Mouse (Mus musculus): ENCODE results near the gene Wdr27. TPM values are rescaled to one million over a fixed set of nuclear protein-coding genes. Genes with fewer than 3 reads are reported as not detected.

Gene Wdr27
- polyA plus RNA-seq, 1 experiment from 2014 or later = 6.3 TPM

GRCm38 (mm10) chr17:14779356-14779755 is 163.6 kb downstream of the Wdr27 start:
- H3K9me3 ChIP-seq (replicated peaks) = no peaks in the 10 kb centered on the region
- H3K4me3 ChIP-seq = no peak overlapping the region
- H3K4me1 ChIP-seq = no peaks in the 10 kb centered on the region
- no peak for DNase-seq (ENCODE audit: low spot score)
- H3K27me3 ChIP-seq (ENCODE audit: low read depth, poor library complexity, severe bottlenecking) = no peaks in the 10 kb centered on the region
- no peak overlapping the region for H3K27ac ChIP-seq (replicated peaks)
- 89% methylated on average over 5 of the region's 5 CpGs for WGBS
- no peaks in the 10 kb centered on the region for H3K36me3 ChIP-seq

- H3K36me3 ChIP-seq = no peaks in the 10 kb centered on the region
- DNase-seq (ENCODE audit: low spot score) = no peak
- H3K4me3 ChIP-seq = no peak overlapping the region
- H3K4me1 ChIP-seq = no peaks in the 10 kb centered on the region
- H3K27me3 ChIP-seq (ENCODE audit: low read depth, poor library complexity, severe bottlenecking) = no peaks in the 10 kb centered on the region
- WGBS = 73% methylated on average over 4 of the region's 4 CpGs
- H3K9me3 ChIP-seq (replicated peaks) = no peaks in the 10 kb centered on the region
- no peak overlapping the region for H3K27ac ChIP-seq (replicated peaks)
Observed at GRCm38 (mm10) chr17:14771339-14771738, 171.6 kb downstream of the Wdr27 start.

- Histone ChIP-seq H3K9me3 (replicated peaks) (no peaks in the 10 kb centered on the region), H3K27ac (replicated peaks) (no peak overlapping the region), H3K4me1 (no peaks in the 10 kb centered on the region), H3K36me3 (no peaks in the 10 kb centered on the region), H3K27me3 (ENCODE audit: low read depth, poor library complexity, severe bottlenecking) (no peaks in the 10 kb centered on the region), H3K4me3 (no peak overlapping the region)
- no peak for DNase-seq (ENCODE audit: low spot score)
- WGBS = 85% methylated on average over 5 of the region's 5 CpGs
Observed at GRCm38 (mm10) chr17:14770377-14770776, 172.6 kb downstream of the Wdr27 start.

Other genes starting within 250 kb of the Wdr27 start
- 2.0 and 6.4 TPM in 2 replicates for gene Thbs2, start 248.9 kb downstream of the Wdr27 start, polyA plus RNA-seq (2016; fragmentation: Nextera tagmentation; extraction: Ambion mirVana)
- 29.5 and 33.9 TPM in 2 replicates for gene 1600012H06Rik, start within 50 bp of the Wdr27 start, polyA plus RNA-seq (2016; fragmentation: Nextera tagmentation; extraction: Ambion mirVana)
- 22.7 and 27.7 TPM in 2 replicates for gene Phf10, start 18.1 kb upstream of the Wdr27 start, polyA plus RNA-seq (2016; fragmentation: Nextera tagmentation; extraction: Ambion mirVana)
- gene 9030025P20Rik, start 35.3 kb upstream of the Wdr27 start, polyA plus RNA-seq (2016; fragmentation: Nextera tagmentation; extraction: Ambion mirVana) = 10.9 and 13.2 TPM in 2 replicates
- 0.42 and 1.7 TPM in 2 replicates for gene Gm3417, start 35.6 kb upstream of the Wdr27 start, polyA plus RNA-seq (2016; fragmentation: Nextera tagmentation; extraction: Ambion mirVana)
- 9.9 and 11.3 TPM in 2 replicates for gene Gm3435, start 67.0 kb upstream of the Wdr27 start, polyA plus RNA-seq (2016; fragmentation: Nextera tagmentation; extraction: Ambion mirVana)
- gene Ermard, start 98.0 kb upstream of the Wdr27 start, polyA plus RNA-seq (2016; fragmentation: Nextera tagmentation; extraction: Ambion mirVana) = 97.1 and 104 TPM in 2 replicates
- 0.54 TPM in 1 of 2 replicates, not detected in the other for gene Tcte3, start 98.3 kb upstream of the Wdr27 start, polyA plus RNA-seq (2016; fragmentation: Nextera tagmentation; extraction: Ambion mirVana)
- 5.9 and 6.2 TPM in 2 replicates for gene Gm3448, start 98.4 kb upstream of the Wdr27 start, polyA plus RNA-seq (2016; fragmentation: Nextera tagmentation; extraction: Ambion mirVana)